Mouse (Mus musculus) activated CD4-positive, CD25-positive, alpha-beta regulatory T cell, adult 4 months (primary cell): ENCODE results near the gene Gbgt1. TPM values are rescaled to one million over a fixed set of nuclear protein-coding genes. Genes with fewer than 3 reads are reported as not detected.
A peak's percentile ranks its signal among the peaks of the same experiment; 100 is the strongest.

Experiments used
- ATAC-seq: one replicate; pipeline ENCODE4 v1.8.0; 2017
- polyA plus RNA-seq, 2 experiments: library from polyadenylated mRNA; unstranded; fragments of 100-300 nt; shearing (Covaris generic); gene quantifications; one replicate each; pipeline ENCODE4 v1.2.1; 2017

Gene Gbgt1
- polyA plus RNA-seq, 2 experiments from 2014 or later, result not detected

DNA sequence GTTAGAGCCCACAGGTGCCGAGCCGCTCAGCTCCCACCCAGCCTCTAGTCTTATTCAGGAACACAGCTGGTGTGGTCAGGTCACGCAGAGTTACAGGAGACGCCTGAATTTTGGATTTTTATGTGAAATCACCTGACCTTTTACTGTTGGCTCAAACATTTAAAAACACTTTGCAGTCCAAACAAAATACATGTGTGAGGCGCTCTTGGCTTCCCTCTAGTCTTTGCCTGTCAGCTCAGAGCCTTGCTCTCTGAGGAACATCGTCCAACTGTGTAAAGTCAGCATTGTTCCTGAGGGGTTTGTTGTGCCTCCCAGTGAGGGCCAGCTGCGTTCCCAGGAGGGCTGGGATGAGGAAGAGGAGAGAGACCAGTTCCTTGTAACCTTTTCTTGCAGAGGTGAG lies 33.6 kb downstream of the Gbgt1 start:
- no peak for ATAC-seq

DNA sequence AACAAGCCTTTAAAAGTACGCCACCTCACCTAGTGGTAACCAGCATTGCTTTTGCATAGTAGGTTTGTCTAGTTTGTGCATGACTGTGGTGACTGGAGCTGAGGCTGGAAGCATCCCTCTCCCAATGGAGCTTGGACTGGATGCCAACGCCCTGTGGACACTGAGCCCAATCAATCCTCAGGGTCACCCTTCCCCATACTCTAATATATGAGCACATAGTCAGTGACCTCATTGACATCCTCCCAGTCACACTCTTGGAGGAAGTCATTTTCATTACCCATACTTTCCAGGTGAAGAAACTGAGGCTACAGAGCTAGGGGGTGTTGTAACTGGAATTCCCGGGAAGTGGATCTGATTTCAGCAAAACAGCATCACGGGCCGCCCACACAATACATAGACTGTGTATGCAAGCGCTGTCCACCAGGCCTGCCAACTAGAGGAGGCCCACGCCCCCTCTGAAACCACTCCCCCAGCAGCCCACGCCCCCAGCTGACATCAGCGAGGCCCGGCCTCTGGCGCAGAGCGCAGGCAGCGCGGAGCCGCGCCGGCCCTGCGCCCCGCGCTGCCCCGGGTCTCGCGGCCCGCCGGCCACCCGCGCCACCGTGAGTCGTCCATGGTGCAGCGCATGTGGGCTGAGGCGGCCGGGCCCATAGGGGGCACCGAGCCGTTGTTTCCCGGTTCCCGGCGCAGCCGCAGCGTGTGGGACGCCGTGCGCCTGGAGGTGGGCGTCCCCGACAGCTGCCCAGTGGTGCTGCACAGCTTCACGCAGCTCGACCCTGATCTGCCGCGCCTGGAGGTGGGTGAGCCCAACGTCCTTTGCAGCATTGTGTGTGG lies 36.5 kb downstream of the Gbgt1 start:
- peak; percentile 89 for ATAC-seq

GRCm38 (mm10) chr2:28533901-28534435 lies 37.3 kb downstream of the Gbgt1 start:
- ATAC-seq, result no peak

DNA sequence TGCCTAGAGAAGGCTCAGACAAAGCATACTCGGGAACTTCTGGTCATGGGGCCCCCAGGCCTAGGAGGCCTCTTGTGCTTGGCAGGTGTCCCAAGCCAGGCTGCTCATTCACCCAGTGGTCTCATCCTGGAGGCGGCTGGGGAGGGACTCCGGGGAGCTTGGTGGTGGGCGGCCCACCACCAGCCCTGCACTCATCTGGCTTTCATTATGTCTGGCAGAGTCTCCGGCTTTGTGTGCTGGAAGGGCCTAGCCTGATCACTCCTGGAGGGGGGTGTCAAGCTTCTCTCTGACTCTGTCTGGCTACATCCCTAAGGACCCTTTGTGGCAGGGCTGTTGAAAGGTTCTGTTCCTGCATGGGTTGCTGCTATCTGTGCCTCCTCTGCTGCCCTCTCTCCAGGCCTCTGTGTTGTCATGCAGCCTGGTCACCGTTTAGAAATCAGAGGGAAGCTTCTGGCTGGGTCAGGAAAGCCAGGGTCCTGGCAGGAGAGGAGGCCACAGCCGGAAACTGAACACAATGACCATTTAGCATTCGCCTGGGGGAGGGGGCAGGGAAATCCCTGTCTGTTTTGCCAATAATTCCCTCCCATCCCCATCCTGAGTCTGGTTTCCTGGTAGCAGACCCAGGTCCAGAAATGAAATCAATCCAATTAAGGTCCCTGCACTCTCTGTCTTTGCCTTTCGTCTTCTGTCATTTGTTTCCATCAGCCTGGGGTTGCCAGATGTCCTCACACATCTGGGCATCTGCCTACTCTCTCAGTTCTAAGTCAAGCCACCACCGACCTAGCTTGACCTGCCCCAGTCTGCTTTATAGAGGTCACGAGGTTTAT lies 38.0 kb downstream of the Gbgt1 start:
- ATAC-seq, result no peak

DNA sequence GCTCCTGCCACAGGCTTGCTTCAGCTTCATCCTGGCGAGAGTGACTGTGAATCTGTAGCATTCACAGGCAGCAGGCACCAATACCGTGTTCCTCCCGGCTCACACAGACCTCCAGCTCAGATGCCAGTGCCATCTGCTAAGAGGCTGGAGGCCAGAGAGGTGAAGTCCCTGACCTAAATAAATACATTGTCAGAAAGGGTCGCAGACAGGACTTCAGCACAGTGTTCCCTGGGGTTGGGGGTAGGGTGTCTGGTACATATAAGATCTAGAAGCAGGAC lies 38.5 kb downstream of the Gbgt1 start:
- ATAC-seq, result no peak

DNA sequence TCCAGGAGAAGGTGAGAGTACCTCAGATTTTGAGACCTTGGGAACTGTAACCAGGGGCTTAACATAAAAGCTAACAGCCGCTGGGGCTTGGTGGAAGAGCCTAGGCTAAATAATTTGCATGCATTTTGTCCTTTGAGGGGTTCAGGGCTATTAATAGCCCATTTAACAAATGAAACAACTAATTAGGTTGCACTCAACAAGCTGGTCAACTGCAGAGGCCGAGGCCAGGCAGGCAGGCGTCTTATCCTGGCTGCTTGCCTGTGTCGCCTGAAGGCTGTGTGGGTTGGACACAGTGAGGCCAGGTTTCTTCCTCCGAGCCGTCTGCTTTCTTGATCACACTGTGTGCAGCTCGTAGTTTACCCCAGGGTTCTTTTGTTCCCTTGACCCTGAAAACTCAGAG lies 39.0 kb downstream of the Gbgt1 start:
- no peak for ATAC-seq

DNA sequence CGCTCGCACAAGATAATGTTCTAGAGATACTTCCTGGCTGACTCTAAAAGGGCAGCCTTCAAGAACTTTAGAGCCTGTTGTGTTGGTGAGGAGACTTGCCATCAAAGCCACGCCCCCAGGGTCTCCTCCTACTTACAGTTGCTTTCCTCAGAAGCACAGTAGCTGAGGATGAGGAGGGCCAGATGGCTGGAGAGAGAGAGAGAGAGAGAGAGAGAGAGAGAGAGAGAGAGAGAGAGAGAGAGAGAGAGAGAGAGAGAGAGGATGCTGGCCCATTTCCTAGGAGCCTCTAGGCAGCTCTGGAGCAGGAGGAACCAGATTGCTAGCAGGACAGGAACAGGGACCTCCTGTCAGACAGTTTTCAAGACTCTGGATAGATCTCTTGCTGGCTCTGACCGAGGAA lies 39.5 kb downstream of the Gbgt1 start:
- no peak for ATAC-seq

DNA sequence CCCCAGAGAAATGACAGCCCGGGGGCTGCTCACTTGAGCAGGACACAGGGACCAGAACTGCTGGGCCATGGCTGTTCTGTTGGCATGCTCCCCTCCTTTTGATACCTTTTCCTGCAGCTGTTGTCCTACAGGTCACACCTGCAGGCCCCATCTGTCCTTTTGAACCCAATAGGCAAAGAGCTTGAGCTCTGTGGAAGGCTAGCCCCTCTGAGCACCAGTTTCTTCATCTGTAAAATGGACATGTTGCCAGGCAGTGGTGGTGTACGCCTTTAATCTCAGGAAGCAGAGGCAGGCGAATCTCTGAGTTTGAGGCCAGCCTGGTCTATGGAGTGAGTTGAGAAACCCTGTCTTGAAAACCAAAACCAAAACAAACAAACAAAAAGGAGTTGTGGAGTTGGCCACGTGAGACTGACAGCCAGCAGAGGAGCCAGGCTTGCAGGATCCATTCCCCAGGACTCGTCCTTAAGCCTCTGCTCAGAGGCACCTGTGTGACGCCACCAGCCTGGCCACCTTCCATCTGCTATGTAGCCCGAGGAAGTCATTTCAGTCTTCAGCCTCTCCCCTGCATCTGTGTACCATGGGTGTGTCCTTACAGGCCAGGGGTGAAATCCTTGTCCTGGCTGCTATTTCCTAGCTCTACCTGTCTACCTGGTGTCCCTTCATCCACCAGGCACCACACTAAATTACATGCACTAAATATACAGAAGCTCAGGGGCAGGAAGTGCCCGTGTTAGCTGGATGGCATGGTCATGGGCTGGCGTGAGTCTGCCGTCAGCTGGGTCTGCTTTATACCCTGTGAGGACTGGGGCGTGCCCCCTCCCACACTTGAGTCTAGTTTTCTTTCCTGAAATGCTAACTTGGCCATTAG lies 40.3 kb downstream of the Gbgt1 start:
- no peak for ATAC-seq

DNA sequence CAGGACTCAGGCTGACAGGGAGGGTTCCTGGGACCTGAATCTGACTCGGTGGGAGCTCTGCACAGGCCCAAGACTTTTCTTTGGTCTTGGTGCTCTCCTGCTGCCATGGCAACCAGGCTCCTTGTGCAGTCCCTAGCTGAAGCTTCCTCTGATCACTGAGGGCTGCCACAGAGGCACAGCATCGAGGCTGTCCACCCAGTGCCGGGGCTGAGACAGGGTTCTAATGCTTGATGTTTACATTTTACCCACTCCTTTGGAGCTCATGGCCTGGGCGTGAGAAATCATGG lies 40.9 kb downstream of the Gbgt1 start:
- no peak for ATAC-seq

DNA sequence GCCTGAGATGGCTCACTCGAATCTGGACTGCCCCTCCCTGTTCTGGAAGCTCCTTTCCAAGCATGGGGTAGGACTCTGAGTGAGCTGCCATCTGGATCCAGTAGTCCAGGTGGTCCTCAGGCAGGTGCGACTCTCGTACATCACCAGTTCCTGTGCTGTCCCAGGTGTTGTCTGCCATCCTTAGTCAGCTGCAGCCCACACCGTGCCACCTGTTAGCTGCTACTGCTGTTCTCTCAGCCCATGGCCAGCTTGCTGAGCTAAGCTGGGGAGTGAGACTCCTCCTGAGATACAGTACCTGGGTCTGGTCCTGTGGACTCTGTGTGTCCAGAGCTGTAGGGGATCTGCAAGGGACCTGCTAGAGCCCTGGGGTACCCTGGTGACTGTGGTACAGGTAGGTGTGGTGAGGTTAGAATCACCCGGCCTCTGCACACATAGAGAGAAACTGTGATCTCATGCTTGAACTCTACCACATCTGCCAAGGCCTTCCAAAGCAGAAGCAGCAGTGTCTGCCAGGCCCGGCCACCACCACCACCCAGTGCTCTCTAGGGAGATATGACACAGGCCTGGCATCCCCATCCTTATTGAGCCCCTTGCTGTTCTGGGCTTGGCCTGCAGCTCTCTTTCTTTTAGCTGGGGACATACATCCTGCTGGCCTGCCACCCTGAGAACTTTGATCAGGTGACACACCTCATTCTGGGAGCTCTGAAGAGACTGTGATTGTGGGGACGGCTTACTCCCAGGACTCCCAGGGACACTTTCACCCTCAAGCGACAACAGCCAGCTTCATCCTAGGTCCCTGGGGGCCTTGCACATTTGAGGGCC lies 41.5 kb downstream of the Gbgt1 start:
- no peak for ATAC-seq

- no peak for ATAC-seq
These were observed 42.1 kb downstream of the Gbgt1 start for GRCm38 (mm10) chr2:28538817-28539128.

DNA sequence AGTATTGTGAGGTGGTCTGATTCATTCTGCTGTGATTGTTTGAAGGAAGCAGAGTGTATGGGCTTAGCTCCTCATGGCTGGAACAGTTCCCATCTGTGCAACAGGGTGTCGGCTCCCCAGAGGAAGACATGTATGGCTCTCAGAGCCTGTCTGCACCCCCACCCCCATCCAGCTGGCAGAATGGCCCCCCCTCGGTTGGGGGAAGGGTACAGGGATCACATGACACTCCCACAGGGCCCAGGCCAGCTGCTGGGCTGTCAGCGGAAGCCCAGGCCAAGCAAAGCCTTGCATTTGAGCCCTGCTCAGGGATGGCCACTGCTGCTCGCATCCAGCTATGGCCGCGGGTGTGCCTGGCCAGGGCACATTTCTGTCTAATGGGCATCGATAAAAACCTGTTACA lies 42.5 kb downstream of the Gbgt1 start:
- ATAC-seq, result no peak

DNA sequence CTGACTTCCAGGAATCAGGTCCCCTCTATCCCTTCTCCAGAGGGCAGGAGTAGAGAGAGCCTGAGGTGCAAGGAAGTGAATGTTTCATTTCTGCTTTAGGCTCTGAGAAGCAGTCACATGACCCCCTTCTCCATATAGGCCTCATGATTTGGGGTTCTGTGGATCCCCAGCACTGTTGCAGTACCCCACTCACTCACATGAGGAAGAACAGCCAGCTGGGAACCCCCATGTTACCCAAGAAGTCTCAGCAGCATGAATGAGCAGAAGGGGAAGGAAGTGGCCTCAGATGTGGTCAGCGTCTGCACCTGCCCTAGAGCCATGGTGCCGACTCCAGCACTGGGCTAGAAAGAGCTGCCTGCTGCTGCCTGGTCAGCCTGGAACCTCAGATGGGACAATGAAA lies 43.3 kb downstream of the Gbgt1 start:
- ATAC-seq, result peak; percentile 81

DNA sequence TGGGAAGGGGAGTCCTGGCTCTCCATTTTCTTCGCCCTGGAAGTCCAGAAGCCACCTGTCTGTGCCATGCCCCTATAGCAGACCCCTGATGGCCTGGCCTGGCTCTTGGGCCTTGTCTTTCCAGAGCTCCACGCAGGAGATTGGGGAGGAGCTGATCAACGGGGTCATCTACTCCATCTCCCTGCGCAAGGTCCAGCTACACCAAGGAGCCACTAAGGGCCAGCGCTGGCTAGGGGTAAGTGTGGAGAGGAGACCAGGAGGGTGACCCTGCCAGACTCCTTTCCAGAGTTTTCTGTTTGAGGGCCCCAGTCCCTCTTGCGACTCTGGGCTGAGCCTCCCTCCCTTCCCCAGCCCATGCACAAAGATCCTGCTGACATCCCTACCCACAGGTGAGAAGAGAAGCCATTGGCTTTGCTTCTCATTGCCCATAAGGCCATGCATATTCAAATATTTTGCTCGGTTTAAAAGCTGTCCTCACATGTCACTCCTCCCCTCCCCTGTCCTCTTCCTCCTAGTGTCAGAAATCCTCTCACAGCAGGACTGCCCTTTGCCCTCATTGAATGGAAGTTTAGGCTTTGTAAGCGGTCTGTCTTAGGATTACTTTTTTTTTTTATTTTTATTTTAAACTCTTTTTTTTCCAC lies 44.0 kb downstream of the Gbgt1 start:
- ATAC-seq, result no peak

DNA sequence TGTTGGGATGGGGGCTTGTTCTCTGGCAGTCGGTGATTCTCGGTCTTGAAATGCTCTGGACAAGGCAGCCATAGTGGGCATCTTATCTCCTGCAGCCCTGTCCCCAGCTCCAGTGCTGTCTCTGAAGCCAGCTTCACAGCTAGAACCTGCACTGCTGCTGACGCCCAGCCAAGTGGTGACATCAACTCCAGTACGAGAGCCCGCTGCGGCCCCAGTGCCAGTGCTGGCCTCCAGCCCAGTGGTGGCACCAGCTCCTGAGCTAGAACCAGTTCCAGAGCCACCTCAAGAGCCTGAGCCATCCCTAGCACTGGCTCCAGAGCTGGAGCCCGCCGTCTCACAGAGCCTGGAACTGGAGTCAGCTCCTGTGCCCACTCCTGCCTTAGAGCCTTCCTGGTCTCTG lies 47.2 kb downstream of the Gbgt1 start:
- no peak for ATAC-seq

GRCm38 (mm10) chr2:28545976-28546375 lies 49.3 kb downstream of the Gbgt1 start:
- ATAC-seq, result no peak

- ATAC-seq, result no peak
These were observed 49.9 kb downstream of the Gbgt1 start for GRCm38 (mm10) chr2:28546560-28546959.

DNA sequence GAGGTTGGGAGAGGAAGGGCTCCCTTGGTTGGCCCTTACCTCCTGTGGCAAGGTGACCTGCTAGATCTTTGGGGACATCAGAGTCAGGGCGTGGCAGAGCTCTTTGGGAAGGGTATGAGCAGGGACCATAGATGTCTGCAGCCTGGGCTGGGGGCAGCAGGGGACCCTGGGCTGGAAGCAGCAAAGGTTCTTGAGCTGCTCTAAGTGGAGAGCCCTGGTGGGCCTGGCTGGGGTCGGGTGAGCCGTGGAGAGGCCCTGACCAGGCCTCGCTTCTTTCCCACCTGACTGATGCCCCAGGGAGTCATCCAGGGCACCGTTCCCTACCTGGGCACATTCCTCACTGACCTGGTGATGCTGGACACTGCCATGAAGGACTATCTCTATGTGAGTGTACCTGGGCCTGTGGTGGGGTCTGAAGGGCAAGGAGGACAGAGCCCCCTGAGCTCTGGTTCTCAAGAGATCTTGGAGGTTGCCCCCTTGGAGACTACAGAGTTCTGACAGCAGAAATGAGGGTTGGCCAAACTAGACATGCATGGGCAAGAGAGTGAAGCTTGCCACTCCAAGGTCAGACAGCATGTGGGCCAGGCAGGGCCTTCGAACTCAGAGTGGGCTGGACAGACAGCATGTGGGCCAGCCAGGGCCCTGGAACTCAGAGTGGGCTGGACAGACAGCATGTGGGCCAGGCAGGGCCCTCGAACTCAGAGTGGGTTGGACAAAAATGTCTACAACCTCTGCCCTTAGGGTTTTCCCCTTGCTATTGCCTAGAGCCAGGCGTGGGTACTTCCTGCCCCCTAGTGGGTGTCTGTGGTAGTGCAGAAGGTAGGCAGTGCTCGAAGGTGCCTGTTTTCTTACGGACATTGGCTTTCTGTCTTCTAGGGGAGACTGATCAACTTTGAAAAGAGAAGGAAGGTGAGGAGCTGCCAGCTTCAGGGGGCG lies 50.8 kb downstream of the Gbgt1 start:
- peak; percentile 86 for ATAC-seq

DNA sequence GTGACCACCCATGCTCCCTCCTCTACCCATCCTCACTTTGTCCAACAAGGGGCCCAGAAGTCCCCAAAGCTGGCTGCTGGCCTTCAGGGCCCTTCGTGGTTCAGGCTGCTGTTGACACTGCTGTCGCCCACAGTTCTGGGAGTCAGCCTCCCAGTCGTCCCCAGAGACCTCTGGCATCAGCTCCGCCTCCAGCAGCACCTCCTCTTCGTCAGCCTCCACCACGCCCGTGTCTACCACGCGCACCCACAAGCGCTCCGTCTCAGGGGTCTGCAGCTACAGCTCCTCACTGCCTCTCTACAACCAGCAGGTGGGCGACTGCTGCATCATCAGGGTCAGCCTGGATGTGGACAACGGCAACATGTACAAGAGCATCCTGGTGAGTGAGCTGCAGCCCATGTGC lies 52.5 kb downstream of the Gbgt1 start:
- ATAC-seq, result no peak

- ATAC-seq, result no peak
These were observed 55.6 kb downstream of the Gbgt1 start for GRCm38 (mm10) chr2:28552301-28552700.
